ENCODE assay signal across 9 mouse cellular contexts in genomic region chr3:130946576-130947276, GRCm38 (mm10).
DNase-seq lines count a peak whose midpoint lies in the region; ATAC-seq and TF ChIP-seq lines count a peak whose summit lies in the region.
"Had no signal": no experiment of that assay in that cellular context is flagged by ENCODE, and none has a peak within 500 bp of the region (broad histone marks: within the 10 kb centered on the region; RNA-seq: fewer than 3 reads in every experiment).

No protein-coding gene starts in this region.

- TF ChIP-seq CTCF in layer of hippocampus, adult 2 months (conservative IDR thresholded peaks at IDR 0.05), result no peak
- no peak for TF ChIP-seq CTCF in intestine, postnatal 0 days (IDR thresholded peaks at IDR 0.05; ENCODE audit: low read depth)

- no peak for ATAC-seq in intestine, postnatal 0 days
- ATAC-seq in stomach, embryonic 14.5 days (ENCODE audit: insufficient number of reproducible peaks, insufficient read depth, low FRiP score, low read depth), result no peak
- no peak for ATAC-seq in cerebellum, adult (ENCODE audit: insufficient number of reproducible peaks, low FRiP score, low TSS enrichment)
- ATAC-seq: Patski had no signal

- DNase-seq in layer of hippocampus, adult 2 months (ENCODE audit: low spot score in 2 of 2), result no peak
- DNase-seq in layer of hippocampus, postnatal 10 days (ENCODE audit: low spot score in 2 of 2), result no peak
- DNase-seq in forebrain, embryonic 10.5 days (ENCODE audit: extremely low spot score, low spot score), result no peak
- DNase-seq in frontal cortex, adult 2 months (ENCODE audit: extremely low spot score in 1 of 2, low spot score in 1 of 2), result no peak
- DNase-seq in frontal cortex, postnatal 10 days (ENCODE audit: low spot score in 2 of 2), result no peak

- 68% methylated on average over 14 of the region's 14 CpGs for WGBS in forebrain, embryonic 10.5 days
- 92% methylated on average over 14 of the region's 14 CpGs for WGBS in intestine, postnatal 0 days
- WGBS in stomach, embryonic 14.5 days, result 75% methylated on average over 14 of the region's 14 CpGs

- H3K9me3 ChIP-seq in forebrain, embryonic 10.5 days, result no peaks in the 10 kb centered on the region
- no peaks in the 10 kb centered on the region for H3K9me3 ChIP-seq in intestine, postnatal 0 days (ENCODE audit: control insufficient read depth)
- H3K9me3 ChIP-seq in stomach, embryonic 14.5 days (ENCODE audit: control insufficient read depth, low read depth, low read length), result no peaks in the 10 kb centered on the region

- H3K4me3 ChIP-seq in layer of hippocampus, adult 2 months, result peak overlapping the region; percentile 53
- peak overlapping the region; percentile 49 for H3K4me3 ChIP-seq in forebrain, embryonic 10.5 days
- H3K4me3 ChIP-seq in intestine, postnatal 0 days (ENCODE audit: low read depth, low read length), result no peak overlapping the region; the same call in 1 of the 2 replicates
- peak overlapping the region; percentile 21; the same call in 1 of the 2 replicates for H3K4me3 ChIP-seq in stomach, embryonic 14.5 days (ENCODE audit: low read depth, low read length)

- peak overlapping the region; percentile 88 for H3K27ac ChIP-seq in layer of hippocampus, adult 2 months
- peak overlapping the region; percentile 91 for H3K27ac ChIP-seq in forebrain, embryonic 10.5 days
- no peak overlapping the region for H3K27ac ChIP-seq in intestine, postnatal 0 days (ENCODE audit: low read depth, low read length)
- H3K27ac ChIP-seq in stomach, embryonic 14.5 days (ENCODE audit: low read length), result no peak overlapping the region

- H3K4me2 ChIP-seq in intestine, postnatal 0 days (replicated peaks; ENCODE audit: low read depth), result peak overlapping the region; percentile 80
- peak overlapping the region; percentile 45 for H3K4me2 ChIP-seq in stomach, embryonic 14.5 days (replicated peaks; ENCODE audit: low read depth, low read length)

- peaks cover 28% of the 10 kb centered on the region for H3K4me1 ChIP-seq in forebrain, embryonic 10.5 days
- H3K4me1 ChIP-seq in intestine, postnatal 0 days (replicated peaks; ENCODE audit: control insufficient read depth, insufficient read depth, low read length), result 0 out of 2 replicates have a peak, but pooled peaks cover 3% of the 10 kb centered on the region
- H3K4me1 ChIP-seq in stomach, embryonic 14.5 days (ENCODE audit: control insufficient read depth, insufficient read depth, low read length), result peaks cover 8% of the 10 kb centered on the region; the same call in 1 of the 2 replicates

- H3K36me3 ChIP-seq in forebrain, embryonic 10.5 days (replicated peaks), result no peaks in the 10 kb centered on the region
- H3K36me3 ChIP-seq in intestine, postnatal 0 days (ENCODE audit: control insufficient read depth, insufficient read depth), result no peaks in the 10 kb centered on the region
- no peaks in the 10 kb centered on the region for H3K36me3 ChIP-seq in stomach, embryonic 14.5 days (ENCODE audit: control insufficient read depth, insufficient read depth, low read length)

- no peak overlapping the region for H3K9ac ChIP-seq in intestine, postnatal 0 days (ENCODE audit: low read depth, low read length)
- H3K9ac ChIP-seq in stomach, embryonic 14.5 days (replicated peaks; ENCODE audit: low read depth, low read length), result no peak overlapping the region

- H3K27me3 ChIP-seq in forebrain, embryonic 10.5 days (ENCODE audit: poor library complexity, severe bottlenecking), result 0 out of 2 replicates have a peak, but pooled peaks cover 16% of the 10 kb centered on the region
- H3K27me3 ChIP-seq in intestine, postnatal 0 days (replicated peaks; ENCODE audit: control insufficient read depth, insufficient read depth, low read length), result no peaks in the 10 kb centered on the region
- no peaks in the 10 kb centered on the region for H3K27me3 ChIP-seq in stomach, embryonic 14.5 days (ENCODE audit: control insufficient read depth, insufficient read depth, low read length)
- H3K27me3 ChIP-seq: Patski had no signal

Comparison
In these comparisons a context has a peak if more than half of its experiments do, and no peak if none do; other contexts are left out.
1. H3K27ac ChIP-seq: peak in layer of hippocampus, adult 2 months (single experiment) and forebrain, embryonic 10.5 days (single experiment); none in intestine, postnatal 0 days (single experiment) and stomach, embryonic 14.5 days (single experiment).